Mouse (Mus musculus): ENCODE results near the gene Epo.

Gene Epo

GRCm38 (mm10) chr5:137521861-137522260, 11.2 kb downstream of the Epo start:
- Histone ChIP-seq H3K4me1 (replicated peaks; ENCODE audit: low read depth, low read length) (peaks cover 99% of the 10 kb centered on the region), H3K27me3 (ENCODE audit: insufficient read depth, low read length) (no peaks in the 10 kb centered on the region), H3K36me3 (ENCODE audit: insufficient read depth, low read length) (peaks cover 100% of the 10 kb centered on the region), H3K4me3 (replicated peaks; ENCODE audit: low read length) (peak overlapping the region; percentile 51; the same call in 1 of the 2 replicates), H3K9me3 (ENCODE audit: low read length) (no peaks in the 10 kb centered on the region)
- TF ChIP-seq NANOG (IDR thresholded peaks at IDR 0.05; ENCODE audit: borderline replicate concordance, low read length): no peak
- no peak for TF ChIP-seq POU5F1 (IDR thresholded peaks at IDR 0.05; ENCODE audit: borderline replicate concordance, low read length)
- no peak for TF ChIP-seq CTCF (conservative IDR thresholded peaks at IDR 0.05; ENCODE audit: low read length)

GRCm38 (mm10) chr5:137519691-137520550, 13.1 kb downstream of the Epo start:
- H3K36me3 ChIP-seq (ENCODE audit: insufficient read depth, low read length): peaks cover 97% of the 10 kb centered on the region
- TF ChIP-seq CTCF (conservative IDR thresholded peaks at IDR 0.05; ENCODE audit: low read length) (no peak), NANOG (IDR thresholded peaks at IDR 0.05; ENCODE audit: borderline replicate concordance, low read length) (no peak), POU5F1 (IDR thresholded peaks at IDR 0.05; ENCODE audit: borderline replicate concordance, low read length) (no peak)
- no peaks in the 10 kb centered on the region for H3K9me3 ChIP-seq (ENCODE audit: low read length)
- peak overlapping the region; percentile 46 for H3K4me3 ChIP-seq (replicated peaks; ENCODE audit: low read length)
- no peaks in the 10 kb centered on the region for H3K27me3 ChIP-seq (ENCODE audit: insufficient read depth, low read length)
- peaks cover 100% of the 10 kb centered on the region for H3K4me1 ChIP-seq (replicated peaks; ENCODE audit: low read depth, low read length)

GRCm38 (mm10) chr5:137518436-137518835, 14.6 kb downstream of the Epo start, which contains the start of gene Gigyf1:
Gene Gigyf1 (plus strand): TSS chr5:137518548.
- Histone ChIP-seq H3K36me3 (ENCODE audit: insufficient read depth, low read length) (peaks cover 97% of the 10 kb centered on the region), H3K4me1 (replicated peaks; ENCODE audit: low read depth, low read length) (peaks cover 100% of the 10 kb centered on the region), H3K4me3 (replicated peaks; ENCODE audit: low read length) (peak within 1 kb of the TSS; percentile 32; the same call in 1 of the 2 replicates), H3K27me3 (ENCODE audit: insufficient read depth, low read length) (no peaks in the 10 kb centered on the region), H3K9me3 (ENCODE audit: low read length) (no peaks in the 10 kb centered on the region)
- TF ChIP-seq NANOG (IDR thresholded peaks at IDR 0.05; ENCODE audit: borderline replicate concordance, low read length) (no peak), POU5F1 (IDR thresholded peaks at IDR 0.05; ENCODE audit: borderline replicate concordance, low read length) (no peak), CTCF (conservative IDR thresholded peaks at IDR 0.05; ENCODE audit: low read length) (peak; percentile 68)

- TF ChIP-seq CTCF (conservative IDR thresholded peaks at IDR 0.05; ENCODE audit: low read length): no peak
- TF ChIP-seq NANOG (IDR thresholded peaks at IDR 0.05; ENCODE audit: borderline replicate concordance, low read length): no peak
- no peak for TF ChIP-seq POU5F1 (IDR thresholded peaks at IDR 0.05; ENCODE audit: borderline replicate concordance, low read length)
- Histone ChIP-seq H3K36me3 (ENCODE audit: insufficient read depth, low read length) (peaks cover 82% of the 10 kb centered on the region), H3K9me3 (ENCODE audit: low read length) (no peaks in the 10 kb centered on the region), H3K4me1 (replicated peaks; ENCODE audit: low read depth, low read length) (peaks cover 88% of the 10 kb centered on the region), H3K4me3 (replicated peaks; ENCODE audit: low read length) (no peak overlapping the region), H3K27me3 (ENCODE audit: insufficient read depth, low read length) (no peaks in the 10 kb centered on the region)
Observed at GRCm38 (mm10) chr5:137514811-137515210, 18.2 kb downstream of the Epo start.

- no peaks in the 10 kb centered on the region for H3K9me3 ChIP-seq (ENCODE audit: low read length)
- TF ChIP-seq POU5F1 (IDR thresholded peaks at IDR 0.05; ENCODE audit: borderline replicate concordance, low read length): no peak
- TF ChIP-seq NANOG (IDR thresholded peaks at IDR 0.05; ENCODE audit: borderline replicate concordance, low read length): no peak
- TF ChIP-seq CTCF (conservative IDR thresholded peaks at IDR 0.05; ENCODE audit: low read length): no peak
- H3K4me3 ChIP-seq (replicated peaks; ENCODE audit: low read length): no peak overlapping the region
- H3K4me1 ChIP-seq (replicated peaks; ENCODE audit: low read depth, low read length): peaks cover 88% of the 10 kb centered on the region
- no peaks in the 10 kb centered on the region for H3K27me3 ChIP-seq (ENCODE audit: insufficient read depth, low read length)
- peaks cover 75% of the 10 kb centered on the region for H3K36me3 ChIP-seq (ENCODE audit: insufficient read depth, low read length)
Observed at GRCm38 (mm10) chr5:137513951-137514721, 18.9 kb downstream of the Epo start.

- Histone ChIP-seq H3K4me1 (replicated peaks; ENCODE audit: low read depth, low read length) (peaks cover 88% of the 10 kb centered on the region), H3K36me3 (ENCODE audit: insufficient read depth, low read length) (peaks cover 65% of the 10 kb centered on the region), H3K27me3 (ENCODE audit: insufficient read depth, low read length) (no peaks in the 10 kb centered on the region), H3K4me3 (replicated peaks; ENCODE audit: low read length) (peak overlapping the region; percentile 14; the same call in 1 of the 2 replicates), H3K9me3 (ENCODE audit: low read length) (no peaks in the 10 kb centered on the region)
- TF ChIP-seq POU5F1 (IDR thresholded peaks at IDR 0.05; ENCODE audit: borderline replicate concordance, low read length): no peak
- TF ChIP-seq NANOG (IDR thresholded peaks at IDR 0.05; ENCODE audit: borderline replicate concordance, low read length): no peak
- TF ChIP-seq CTCF (conservative IDR thresholded peaks at IDR 0.05; ENCODE audit: low read length): peak; percentile 51
Observed at GRCm38 (mm10) chr5:137512847-137513794, 19.9 kb downstream of the Epo start.

- H3K36me3 ChIP-seq (ENCODE audit: insufficient read depth, low read length): peaks cover 51% of the 10 kb centered on the region
- H3K4me1 ChIP-seq (replicated peaks; ENCODE audit: low read depth, low read length): peaks cover 76% of the 10 kb centered on the region
- peak overlapping the region; percentile 83 for H3K4me3 ChIP-seq (replicated peaks; ENCODE audit: low read length)
- H3K27me3 ChIP-seq (ENCODE audit: insufficient read depth, low read length): no peaks in the 10 kb centered on the region
- no peaks in the 10 kb centered on the region for H3K9me3 ChIP-seq (ENCODE audit: low read length)
- no peak for TF ChIP-seq CTCF (conservative IDR thresholded peaks at IDR 0.05; ENCODE audit: low read length)
- no peak for TF ChIP-seq POU5F1 (IDR thresholded peaks at IDR 0.05; ENCODE audit: borderline replicate concordance, low read length)
- no peak for TF ChIP-seq NANOG (IDR thresholded peaks at IDR 0.05; ENCODE audit: borderline replicate concordance, low read length)
Observed at GRCm38 (mm10) chr5:137511706-137512105, 21.3 kb downstream of the Epo start.
